Mouse (Mus musculus) intestine, embryonic 16.5 days (tissue): ENCODE data around the gene Dnase2a. TPM values are rescaled to one million over a fixed set of nuclear protein-coding genes. Genes with fewer than 3 reads are reported as not detected.

ENCODE experiments used
- ATAC-seq: fragments of 200-750 bp; cut with Nextera tagmentation; 2 replicates; pipeline ENCODE4 v1.8.0; 2017; ENCODE audit warnings: moderate TSS enrichment, moderate library complexity
- H3K27ac ChIP-seq: fragments of 300-500 bp; sonication (generic); 2 replicates; pipeline ENCODE4 v1.5.1; 2014; ENCODE audit warnings: mild to moderate bottlenecking, low read length
- H3K27me3 ChIP-seq: fragments of 300-500 bp; sonication (generic); replicated peaks from 2 replicates; pipeline ENCODE4 v1.6.1; 2014; ENCODE audit warnings: low read length, control low read depth, mixed read lengths; ENCODE audit not compliant: control insufficient read depth, insufficient read depth
- H3K36me3 ChIP-seq: fragments of 300-500 bp; sonication (generic); 2 replicates; pipeline ENCODE4 v1.6.1; 2014; ENCODE audit warnings: low read length, control low read depth; ENCODE audit not compliant: control insufficient read depth, insufficient read depth
- H3K4me1 ChIP-seq: fragments of 300-500 bp; sonication (generic); 2 replicates; pipeline ENCODE4 v1.6.1; 2014; ENCODE audit warnings: low read length, control low read depth, mixed read lengths; ENCODE audit not compliant: control insufficient read depth, insufficient read depth
- H3K4me2 ChIP-seq: fragments of 300-500 bp; sonication (generic); 2 replicates; pipeline ENCODE4 v1.6.1; 2014; ENCODE audit warnings: low read depth, low read length, control low read depth
- H3K4me3 ChIP-seq: fragments of 300-500 bp; sonication (generic); 2 replicates; pipeline ENCODE4 v1.5.1; 2014; ENCODE audit warnings: mild to moderate bottlenecking, low read length
- H3K9ac ChIP-seq: fragments of 300-500 bp; sonication (generic); 2 replicates; pipeline ENCODE4 v1.6.1; 2014; ENCODE audit warnings: low read depth, low read length
- H3K9me3 ChIP-seq: fragments of 300-500 bp; sonication (generic); 2 replicates; pipeline ENCODE4 v1.6.1; 2016; ENCODE audit warnings: low read length, control low read depth; ENCODE audit not compliant: control insufficient read depth
- whole genome bisulfite sequencing: fragments of 180-500 bp; shearing (Covaris S2); extraction: QIAGEN DNeasy Blood & Tissue Kit; methylation state at CpG from one replicate; pipeline ENCODE4 v1.1.7; 2014; 5-methylcytosine and 5-hydroxymethylcytosine counted together
- polyA plus RNA-seq: library from polyadenylated mRNA; unstranded; fragments of >200 nt; fragmentation: Nextera tagmentation; extraction: Ambion mirVana; gene quantifications from 2 replicates; pipeline ENCODE4 v1.2.1, GENCODE M21; 2015

Dnase2a gene
- polyA plus RNA-seq, 1 experiment from 2014 or later, result 10.2 TPM

- Histone ChIP-seq H3K4me3 (no peak overlapping the region), H3K4me1 (no peaks in the 10 kb centered on the region), H3K9me3 (no peaks in the 10 kb centered on the region), H3K27ac (no peak overlapping the region), H3K4me2 (no peak overlapping the region), H3K36me3 (peaks cover 3% of the 10 kb centered on the region; the same call in 1 of the 2 replicates), H3K27me3 (no peaks in the 10 kb centered on the region), H3K9ac (no peak overlapping the region)
- ATAC-seq, result no peak
- 90% methylated on average over 3 of the region's 3 CpGs for WGBS
These were observed 20.1 kb upstream of the Dnase2a start for GRCm38 (mm10) chr8:84888280-84888679.

GRCm38 (mm10) chr8:84889141-84889540, 19.2 kb upstream of the Dnase2a start:
- Histone ChIP-seq H3K4me2 (no peak overlapping the region), H3K36me3 (peaks cover 3% of the 10 kb centered on the region; the same call in 1 of the 2 replicates), H3K9ac (no peak overlapping the region), H3K4me1 (no peaks in the 10 kb centered on the region), H3K4me3 (no peak overlapping the region), H3K27me3 (no peaks in the 10 kb centered on the region), H3K9me3 (no peaks in the 10 kb centered on the region), H3K27ac (no peak overlapping the region)
- 87% methylated on average over 1 of the region's 1 CpGs for WGBS
- no peak for ATAC-seq

GRCm38 (mm10) chr8:84892993-84893708, 15.2 kb upstream of the Dnase2a start:
- Histone ChIP-seq H3K36me3 (no peaks in the 10 kb centered on the region), H3K9ac (peak overlapping the region; percentile 77), H3K9me3 (no peaks in the 10 kb centered on the region), H3K4me2 (peak overlapping the region; percentile 72), H3K27me3 (no peaks in the 10 kb centered on the region), H3K4me1 (no peaks in the 10 kb centered on the region), H3K4me3 (peak overlapping the region; percentile 83), H3K27ac (no peak overlapping the region; the same call in 1 of the 2 replicates)
- peak; percentile 53 for ATAC-seq
- WGBS, result 9% methylated on average over 31 of the region's 31 CpGs

- peak within 1 kb of the TSS; percentile 72 for H3K4me2 ChIP-seq
- 0% methylated on average over 11 of the region's 11 CpGs for WGBS
- H3K4me3 ChIP-seq, result peak within 1 kb of the TSS; percentile 83
- no peaks in the 10 kb centered on the region for H3K27me3 ChIP-seq
- H3K4me1 ChIP-seq, result no peaks in the 10 kb centered on the region
- ATAC-seq, result peak; percentile 100
- peak within 1 kb of the TSS; percentile 77 for H3K9ac ChIP-seq
- H3K36me3 ChIP-seq, result no peaks in the 10 kb centered on the region
- no peak within 1 kb of the TSS; the same call in 1 of the 2 replicates for H3K27ac ChIP-seq
- H3K9me3 ChIP-seq, result no peaks in the 10 kb centered on the region
These were observed 14.6 kb upstream of the Dnase2a start, which contains the start of gene Gcdh for GRCm38 (mm10) chr8:84893709-84894134. Gene Gcdh (minus strand): TSS chr8:84893921.

- H3K4me3 ChIP-seq, result no peak overlapping the region
- H3K36me3 ChIP-seq, result no peaks in the 10 kb centered on the region
- no peaks in the 10 kb centered on the region for H3K4me1 ChIP-seq
- H3K4me2 ChIP-seq, result no peak overlapping the region
- no peak overlapping the region for H3K9ac ChIP-seq
- no peaks in the 10 kb centered on the region for H3K9me3 ChIP-seq
- no peak overlapping the region for H3K27ac ChIP-seq
- WGBS, result 92% methylated on average over 5 of the region's 5 CpGs
- ATAC-seq, result no peak
- H3K27me3 ChIP-seq, result no peaks in the 10 kb centered on the region
These were observed 12.4 kb upstream of the Dnase2a start for GRCm38 (mm10) chr8:84895963-84896362.

- Histone ChIP-seq H3K36me3 (no peaks in the 10 kb centered on the region), H3K4me3 (no peak overlapping the region), H3K4me2 (no peak overlapping the region), H3K4me1 (0 out of 2 replicates have a peak, but pooled peaks cover 3% of the 10 kb centered on the region), H3K9ac (no peak overlapping the region), H3K9me3 (no peaks in the 10 kb centered on the region), H3K27ac (no peak overlapping the region), H3K27me3 (no peaks in the 10 kb centered on the region)
- 68% methylated on average over 4 of the region's 4 CpGs for WGBS
- no peak for ATAC-seq
These were observed 7.3 kb upstream of the Dnase2a start for GRCm38 (mm10) chr8:84901071-84901470.

- 0 out of 2 replicates have a peak, but pooled peaks cover 3% of the 10 kb centered on the region for H3K4me1 ChIP-seq
- 65% methylated on average over 3 of the region's 3 CpGs for WGBS
- H3K4me2 ChIP-seq, result peak within 1 kb of the TSS; percentile 98
- H3K36me3 ChIP-seq, result no peaks in the 10 kb centered on the region
- H3K9ac ChIP-seq, result peak within 1 kb of the TSS; percentile 93
- no peaks in the 10 kb centered on the region for H3K9me3 ChIP-seq
- H3K27me3 ChIP-seq, result no peaks in the 10 kb centered on the region
- H3K4me3 ChIP-seq, result peak within 1 kb of the TSS; percentile 78
- H3K27ac ChIP-seq, result peak within 1 kb of the TSS; percentile 86
- ATAC-seq, result no peak
These were observed 6.6 kb upstream of the Dnase2a start, which contains the start of gene Klf1 for GRCm38 (mm10) chr8:84901752-84902151. Gene Klf1 (plus strand): TSS chr8:84901928.

- Histone ChIP-seq H3K36me3 (no peaks in the 10 kb centered on the region), H3K4me2 (peak overlapping the region; percentile 98), H3K4me1 (0 out of 2 replicates have a peak, but pooled peaks cover 3% of the 10 kb centered on the region), H3K9me3 (no peaks in the 10 kb centered on the region), H3K4me3 (peak overlapping the region; percentile 78), H3K9ac (peak overlapping the region; percentile 93), H3K27me3 (no peaks in the 10 kb centered on the region), H3K27ac (peak overlapping the region; percentile 86)
- peak; percentile 8 for ATAC-seq
- WGBS, result 3% methylated on average over 24 of the region's 24 CpGs
These were observed 5.9 kb upstream of the Dnase2a start for GRCm38 (mm10) chr8:84902367-84902919.

- peak overlapping the region; percentile 98 for H3K4me2 ChIP-seq
- H3K27ac ChIP-seq, result peak overlapping the region; percentile 86
- peak overlapping the region; percentile 93 for H3K9ac ChIP-seq
- no peaks in the 10 kb centered on the region for H3K27me3 ChIP-seq
- H3K36me3 ChIP-seq, result no peaks in the 10 kb centered on the region
- 0 out of 2 replicates have a peak, but pooled peaks cover 3% of the 10 kb centered on the region for H3K4me1 ChIP-seq
- peak overlapping the region; percentile 78 for H3K4me3 ChIP-seq
- WGBS, result under 1% methylated on average over 67 of the region's 68 CpGs
- H3K9me3 ChIP-seq, result no peaks in the 10 kb centered on the region
- peak; percentile 94 for ATAC-seq
These were observed 5.3 kb upstream of the Dnase2a start for GRCm38 (mm10) chr8:84902920-84903661.
